Mouse (Mus musculus): Measurements from ENCODE around the gene Foxn3. TPM values are rescaled to one million over a fixed set of nuclear protein-coding genes. Genes with fewer than 3 reads are reported as not detected.
A peak's percentile ranks its signal among the peaks of the same experiment; 100 is the strongest.

Gene Foxn3
- polyA plus RNA-seq, 1 experiment from 2014 or later, result 87.3 TPM

DNA sequence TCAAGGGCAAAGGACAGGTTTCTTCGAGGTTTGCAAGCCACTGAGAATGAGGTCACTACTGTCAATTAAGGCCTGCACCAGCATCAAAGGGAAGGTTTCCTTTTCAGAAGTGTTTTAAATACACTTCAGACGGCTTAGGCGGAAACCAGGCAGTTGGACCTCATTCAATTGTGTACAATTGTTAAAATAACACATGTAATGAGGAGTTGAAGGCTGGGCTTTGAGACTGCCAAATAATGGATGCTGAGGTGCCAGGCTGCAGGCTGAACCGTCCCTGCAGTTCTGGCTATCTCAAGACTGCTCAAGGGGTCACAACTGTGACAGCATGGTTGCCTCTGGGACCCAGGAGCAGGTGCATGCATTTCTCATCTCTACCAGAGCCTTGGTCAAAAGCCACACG, 89.2 kb downstream of the Foxn3 start:
- 15% methylated on average over 5 of the region's 5 CpGs for WGBS
- H3K4me1 ChIP-seq (replicated peaks; ENCODE audit: control insufficient read depth, insufficient read depth, low read length), result no peaks in the 10 kb centered on the region
- H3K36me3 ChIP-seq (ENCODE audit: control insufficient read depth, insufficient read depth, low read length), result no peaks in the 10 kb centered on the region
- no peak overlapping the region for H3K4me3 ChIP-seq (ENCODE audit: low read depth, low read length)
- DNase-seq (ENCODE audit: low spot score), result no peak
- no peak overlapping the region for H3K27ac ChIP-seq (ENCODE audit: low read depth, low read length)
- H3K9me3 ChIP-seq (ENCODE audit: control insufficient read depth, low read length), result no peaks in the 10 kb centered on the region; the same call in 1 of the 2 replicates
- H3K4me2 ChIP-seq (ENCODE audit: low read depth, low read length, severe bottlenecking), result no peak overlapping the region
- ATAC-seq (replicated peaks; ENCODE audit: low FRiP score), result peak; percentile 58; the same call in 1 of the 2 replicates
- no peak overlapping the region for H3K9ac ChIP-seq (ENCODE audit: low read length)
- H3K27me3 ChIP-seq (ENCODE audit: control insufficient read depth, insufficient read depth, low read length), result no peaks in the 10 kb centered on the region

DNA sequence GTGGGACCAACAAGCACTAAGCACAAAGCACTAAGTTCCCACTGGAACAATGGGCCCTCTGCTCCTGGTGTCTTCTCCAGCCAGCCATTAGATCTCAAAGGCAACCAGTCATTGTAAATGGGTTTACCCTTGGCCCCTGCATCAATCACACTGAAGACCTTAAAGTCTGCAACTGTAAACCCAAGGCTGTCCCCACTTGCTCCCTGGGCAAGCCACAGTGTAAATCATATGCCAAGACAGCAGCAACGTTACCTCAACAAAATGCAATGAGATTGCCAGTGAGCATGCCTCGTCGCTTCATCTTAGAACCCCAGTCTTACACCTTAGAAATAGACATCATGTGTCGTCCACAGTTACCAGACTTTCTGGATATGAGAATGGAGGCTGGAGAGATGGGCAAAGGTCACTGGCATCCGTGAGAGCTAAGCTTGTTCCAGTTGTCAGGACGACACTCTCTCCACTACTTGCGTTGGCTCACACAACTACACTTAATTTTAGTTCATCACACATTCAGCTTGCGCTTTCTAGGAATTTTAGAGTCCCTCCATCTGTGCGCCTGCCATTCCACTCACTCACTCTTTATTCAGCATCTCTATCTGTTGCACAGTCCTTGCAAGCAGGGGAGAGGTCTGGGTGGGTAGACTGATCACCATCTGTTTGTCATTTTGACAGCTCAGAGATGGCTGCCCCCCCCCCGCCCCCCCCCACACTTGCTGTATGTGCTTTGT, 89.8 kb downstream of the Foxn3 start:
- Histone ChIP-seq H3K36me3 (ENCODE audit: control insufficient read depth, insufficient read depth, low read length) (no peaks in the 10 kb centered on the region), H3K4me2 (ENCODE audit: low read depth, low read length, severe bottlenecking) (no peak overlapping the region), H3K9me3 (ENCODE audit: control insufficient read depth, low read length) (no peaks in the 10 kb centered on the region), H3K9ac (ENCODE audit: low read length) (no peak overlapping the region), H3K4me3 (ENCODE audit: low read depth, low read length) (no peak overlapping the region), H3K4me1 (replicated peaks; ENCODE audit: control insufficient read depth, insufficient read depth, low read length) (no peaks in the 10 kb centered on the region), H3K27ac (ENCODE audit: low read depth, low read length) (no peak overlapping the region), H3K27me3 (ENCODE audit: control insufficient read depth, insufficient read depth, low read length) (no peaks in the 10 kb centered on the region)
- DNase-seq (ENCODE audit: low spot score) (peak; percentile 58), ATAC-seq (replicated peaks; ENCODE audit: low FRiP score) (0 out of 2 replicates have a peak, but pooled peaks have one; percentile 60)
- WGBS, result 81% methylated on average over 10 of the region's 10 CpGs

DNA sequence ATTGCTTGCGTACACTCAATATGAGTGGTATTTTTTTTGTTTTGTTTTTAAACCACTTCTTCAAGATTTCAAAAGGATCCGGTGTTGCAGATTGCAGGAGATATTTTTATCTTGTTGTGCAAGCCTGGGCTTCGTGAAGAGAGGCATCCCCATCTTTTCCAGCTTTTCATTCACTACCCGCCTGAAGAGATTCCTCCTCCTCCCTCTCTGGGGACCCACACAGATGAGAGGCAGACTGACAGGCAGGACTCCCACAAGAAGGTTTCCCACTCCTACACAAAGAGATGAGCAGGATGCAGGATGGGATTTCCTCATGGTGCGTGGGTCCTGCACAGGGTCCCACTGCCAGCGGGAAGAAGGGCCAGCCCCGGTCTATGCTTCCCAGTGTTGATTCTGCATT, 92.0 kb downstream of the Foxn3 start:
- Histone ChIP-seq H3K36me3 (ENCODE audit: control insufficient read depth, insufficient read depth, low read length) (no peaks in the 10 kb centered on the region), H3K4me1 (replicated peaks; ENCODE audit: control insufficient read depth, insufficient read depth, low read length) (0 out of 2 replicates have a peak, but pooled peaks cover 4% of the 10 kb centered on the region), H3K4me2 (ENCODE audit: low read depth, low read length, severe bottlenecking) (no peak overlapping the region), H3K9me3 (ENCODE audit: control insufficient read depth, low read length) (no peaks in the 10 kb centered on the region), H3K4me3 (ENCODE audit: low read depth, low read length) (no peak overlapping the region), H3K27me3 (ENCODE audit: control insufficient read depth, insufficient read depth, low read length) (no peaks in the 10 kb centered on the region), H3K27ac (ENCODE audit: low read depth, low read length) (no peak overlapping the region), H3K9ac (ENCODE audit: low read length) (no peak overlapping the region)
- no peak for ATAC-seq (replicated peaks; ENCODE audit: low FRiP score)
- DNase-seq (ENCODE audit: low spot score), result no peak
- 90% methylated on average over 7 of the region's 7 CpGs for WGBS

DNA sequence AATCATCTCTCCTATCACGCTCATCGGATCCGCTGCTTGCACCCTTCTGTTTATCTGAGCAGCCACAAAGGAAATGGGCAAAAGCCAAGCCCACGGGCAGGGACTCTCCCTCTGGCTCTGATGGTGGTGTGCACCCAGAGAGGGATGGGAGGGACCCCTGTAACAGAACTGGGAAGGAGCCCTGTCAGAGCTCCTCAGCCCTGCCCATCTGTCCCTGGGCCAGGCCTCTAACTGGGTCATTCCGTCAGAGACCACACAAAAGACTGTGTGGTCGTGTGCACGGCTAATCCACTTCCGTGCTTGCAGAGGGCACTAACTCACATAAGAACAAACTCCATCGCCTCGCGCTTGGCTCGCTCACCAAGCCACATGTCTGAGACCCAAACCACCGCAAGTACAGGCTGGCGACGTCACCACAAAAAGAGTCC, 95.5 kb downstream of the Foxn3 start:
- whole genome bisulfite sequencing, result 56% methylated on average over 15 of the region's 15 CpGs
- H3K9ac ChIP-seq (ENCODE audit: low read length), result no peak overlapping the region
- DNase-seq (ENCODE audit: low spot score) (peak; percentile 58), ATAC-seq (replicated peaks; ENCODE audit: low FRiP score) (peak; percentile 63)
- no peak overlapping the region for H3K27ac ChIP-seq (ENCODE audit: low read depth, low read length)
- H3K9me3 ChIP-seq (ENCODE audit: control insufficient read depth, low read length), result no peaks in the 10 kb centered on the region
- H3K4me3 ChIP-seq (ENCODE audit: low read depth, low read length), result no peak overlapping the region
- no peaks in the 10 kb centered on the region for H3K36me3 ChIP-seq (ENCODE audit: control insufficient read depth, insufficient read depth, low read length)
- H3K27me3 ChIP-seq (ENCODE audit: control insufficient read depth, insufficient read depth, low read length), result no peaks in the 10 kb centered on the region
- 0 out of 2 replicates have a peak, but pooled peaks cover 4% of the 10 kb centered on the region for H3K4me1 ChIP-seq (replicated peaks; ENCODE audit: control insufficient read depth, insufficient read depth, low read length)
- no peak overlapping the region for H3K4me2 ChIP-seq (ENCODE audit: low read depth, low read length, severe bottlenecking)

DNA sequence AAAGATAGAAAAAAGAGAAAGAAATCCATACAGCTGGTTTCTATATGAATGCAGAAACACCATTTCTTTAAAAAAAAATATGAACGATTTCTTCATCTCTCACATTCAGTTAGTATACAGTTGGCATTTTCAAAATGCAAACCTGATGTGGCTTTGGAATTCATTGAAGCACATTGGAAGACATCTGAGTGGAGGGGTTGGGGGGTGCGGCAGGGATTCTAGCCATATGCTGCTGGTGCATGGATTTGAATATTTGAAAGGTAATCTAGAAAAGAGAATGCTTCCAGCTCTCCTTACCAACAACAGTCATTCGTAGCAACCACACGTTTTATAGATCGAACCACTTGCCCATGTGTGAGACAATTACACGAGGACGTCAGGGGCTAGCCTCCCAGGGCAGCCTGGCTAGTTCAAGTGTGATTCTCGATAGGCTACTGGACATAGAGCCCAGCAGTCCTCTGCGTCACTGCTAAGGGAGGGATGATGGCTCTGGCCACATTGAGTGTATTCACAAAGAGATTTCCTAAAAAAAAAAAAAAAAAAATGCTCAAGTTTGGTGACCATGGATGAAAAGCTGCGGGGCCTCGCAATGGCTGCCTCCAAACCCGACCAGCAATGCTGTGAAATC, 96.0 kb downstream of the Foxn3 start:
- Histone ChIP-seq H3K27ac (ENCODE audit: low read depth, low read length) (no peak overlapping the region), H3K9ac (ENCODE audit: low read length) (no peak overlapping the region), H3K27me3 (ENCODE audit: control insufficient read depth, insufficient read depth, low read length) (no peaks in the 10 kb centered on the region), H3K4me3 (ENCODE audit: low read depth, low read length) (no peak overlapping the region), H3K36me3 (ENCODE audit: control insufficient read depth, insufficient read depth, low read length) (no peaks in the 10 kb centered on the region), H3K4me1 (replicated peaks; ENCODE audit: control insufficient read depth, insufficient read depth, low read length) (0 out of 2 replicates have a peak, but pooled peaks cover 4% of the 10 kb centered on the region), H3K4me2 (ENCODE audit: low read depth, low read length, severe bottlenecking) (no peak overlapping the region), H3K9me3 (ENCODE audit: control insufficient read depth, low read length) (no peaks in the 10 kb centered on the region)
- 84% methylated on average over 12 of the region's 12 CpGs for WGBS
- ATAC-seq (replicated peaks; ENCODE audit: low FRiP score) (no peak; the same call in 1 of the 2 replicates), DNase-seq (ENCODE audit: low spot score) (no peak)

DNA sequence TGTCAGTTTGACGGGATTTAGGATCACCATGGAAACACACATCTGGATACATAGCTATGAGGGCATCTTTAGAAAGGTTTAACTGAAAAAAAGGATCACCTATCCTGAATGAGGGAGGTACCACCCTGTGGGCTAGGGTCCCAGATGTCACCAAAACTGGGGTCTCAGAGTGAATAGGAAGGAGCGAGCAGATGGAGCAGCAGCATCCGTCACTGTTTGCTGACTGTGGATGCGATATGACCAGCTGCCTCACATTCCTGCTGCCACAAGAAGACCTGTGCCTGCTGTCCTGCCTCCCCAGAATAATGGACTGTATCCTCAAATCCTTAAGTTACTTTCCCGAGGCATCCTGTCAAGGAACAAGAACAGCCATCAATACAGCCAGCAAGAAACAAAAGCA, 97.0 kb downstream of the Foxn3 start:
- H3K36me3 ChIP-seq (ENCODE audit: control insufficient read depth, insufficient read depth, low read length), result no peaks in the 10 kb centered on the region
- no peaks in the 10 kb centered on the region for H3K9me3 ChIP-seq (ENCODE audit: control insufficient read depth, low read length)
- ATAC-seq (replicated peaks; ENCODE audit: low FRiP score) (no peak), DNase-seq (ENCODE audit: low spot score) (no peak)
- H3K4me1 ChIP-seq (replicated peaks; ENCODE audit: control insufficient read depth, insufficient read depth, low read length), result 0 out of 2 replicates have a peak, but pooled peaks cover 4% of the 10 kb centered on the region
- WGBS, result 50% methylated on average over 5 of the region's 5 CpGs
- H3K9ac ChIP-seq (ENCODE audit: low read length), result no peak overlapping the region
- H3K4me2 ChIP-seq (ENCODE audit: low read depth, low read length, severe bottlenecking), result no peak overlapping the region
- H3K27ac ChIP-seq (ENCODE audit: low read depth, low read length), result no peak overlapping the region
- H3K4me3 ChIP-seq (ENCODE audit: low read depth, low read length), result no peak overlapping the region
- H3K27me3 ChIP-seq (ENCODE audit: control insufficient read depth, insufficient read depth, low read length), result no peaks in the 10 kb centered on the region

DNA sequence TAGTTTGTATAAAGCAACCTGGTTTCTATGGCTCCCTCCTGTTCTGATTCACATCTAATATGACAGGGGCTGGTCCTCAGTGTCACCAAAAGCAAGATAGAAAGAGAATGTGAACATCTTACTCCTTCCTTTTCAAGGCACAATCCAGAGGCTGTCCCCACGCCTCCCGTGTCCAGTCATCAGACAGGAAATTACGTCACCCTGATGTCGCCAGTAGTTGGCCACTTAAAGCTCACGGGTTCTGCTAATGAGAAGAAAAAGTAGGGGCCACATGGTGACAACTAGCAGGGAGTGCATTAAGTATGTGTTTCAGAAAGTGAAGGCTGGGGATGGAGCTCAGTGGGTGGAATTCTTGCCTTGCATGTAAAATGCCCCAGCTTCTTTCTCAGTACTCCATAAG, 99.1 kb downstream of the Foxn3 start:
- WGBS, result 89% methylated on average over 5 of the region's 5 CpGs

DNA sequence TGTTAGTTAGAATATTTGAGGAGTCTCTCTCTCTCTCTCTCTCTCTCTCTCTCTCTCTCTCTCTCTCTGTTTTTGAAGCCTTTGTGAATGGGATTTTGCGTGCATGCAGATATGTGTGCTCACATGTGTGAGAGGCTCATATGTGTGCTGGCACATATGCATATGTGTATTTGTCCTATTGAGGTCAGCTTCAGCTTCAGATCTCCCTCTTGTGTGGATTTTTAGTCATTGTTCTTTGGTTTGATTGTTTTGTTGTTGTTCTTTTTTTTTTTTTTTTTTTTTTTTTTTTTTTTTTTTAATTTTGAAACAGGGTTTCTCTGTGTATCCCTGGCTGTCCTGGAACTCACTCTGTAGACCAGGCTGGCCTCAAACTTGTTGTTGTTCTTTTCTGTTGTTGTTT, 100.5 kb downstream of the Foxn3 start:
- no peaks in the 10 kb centered on the region for H3K36me3 ChIP-seq (ENCODE audit: control insufficient read depth, insufficient read depth, low read length)
- DNase-seq (ENCODE audit: low spot score), result no peak
- H3K4me1 ChIP-seq (replicated peaks; ENCODE audit: control insufficient read depth, insufficient read depth, low read length), result 0 out of 2 replicates have a peak, but pooled peaks cover 2% of the 10 kb centered on the region
- ATAC-seq (replicated peaks; ENCODE audit: low FRiP score), result no peak
- H3K4me3 ChIP-seq (ENCODE audit: low read depth, low read length), result no peak overlapping the region
- H3K27ac ChIP-seq (ENCODE audit: low read depth, low read length), result no peak overlapping the region
- 95% methylated on average over 1 of the region's 1 CpGs for WGBS
- no peaks in the 10 kb centered on the region for H3K27me3 ChIP-seq (ENCODE audit: control insufficient read depth, insufficient read depth, low read length)
- no peak overlapping the region for H3K4me2 ChIP-seq (ENCODE audit: low read depth, low read length, severe bottlenecking)
- no peak overlapping the region for H3K9ac ChIP-seq (ENCODE audit: low read length)
- no peaks in the 10 kb centered on the region for H3K9me3 ChIP-seq (ENCODE audit: control insufficient read depth, low read length)

More for the DNA sequence above, 99.1 kb downstream of the Foxn3 start:
- no peak overlapping the region for H3K9ac ChIP-seq (ENCODE audit: low read length)
- no peak overlapping the region for H3K27ac ChIP-seq (ENCODE audit: low read depth, low read length)
- no peak for DNase-seq (ENCODE audit: low spot score)
- no peak overlapping the region for H3K4me3 ChIP-seq (ENCODE audit: low read depth, low read length)
- H3K27me3 ChIP-seq (ENCODE audit: control insufficient read depth, insufficient read depth, low read length), result no peaks in the 10 kb centered on the region
- no peak overlapping the region for H3K4me2 ChIP-seq (ENCODE audit: low read depth, low read length, severe bottlenecking)
- H3K36me3 ChIP-seq (ENCODE audit: control insufficient read depth, insufficient read depth, low read length), result no peaks in the 10 kb centered on the region
- H3K9me3 ChIP-seq (ENCODE audit: control insufficient read depth, low read length), result no peaks in the 10 kb centered on the region
- H3K4me1 ChIP-seq (replicated peaks; ENCODE audit: control insufficient read depth, insufficient read depth, low read length), result 0 out of 2 replicates have a peak, but pooled peaks cover 4% of the 10 kb centered on the region
- ATAC-seq (replicated peaks; ENCODE audit: low FRiP score), result no peak

Data from forebrain, embryonic 11.5 days (tissue).